Mouse (Mus musculus) adipocyte (in vitro differentiated cells): ENCODE results near the gene Krt71.
"Not testable (repeated sequence)": the region's sequence is repeated elsewhere in the genome, so short reads cannot be mapped to it uniquely, and the experiment has no call there.

ENCODE experiments used
- DNase-seq: peaks from one replicate; pipeline ENCODE4 v3.0.0-alpha.2; 2016; ENCODE audit warnings: low spot score

Gene Krt71

DNA sequence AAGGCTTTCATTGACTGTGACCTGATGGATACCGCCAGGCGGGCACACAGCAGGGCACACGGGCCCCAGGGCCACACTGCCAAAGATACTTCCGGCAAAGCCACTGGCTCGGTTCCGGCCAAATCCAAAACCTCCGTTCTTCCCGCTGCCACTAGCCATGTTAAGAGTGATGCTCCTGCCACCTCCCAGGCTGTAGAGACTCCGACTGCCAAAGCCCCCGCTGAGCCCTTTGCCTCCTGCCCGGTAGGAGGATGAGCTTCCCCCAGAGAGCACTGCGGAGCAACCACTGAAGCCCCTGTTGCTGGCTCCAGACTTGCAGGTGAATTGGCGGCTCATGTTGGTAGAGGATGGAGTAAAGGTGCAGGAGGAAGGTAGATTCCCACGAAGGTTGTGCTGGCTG is at the start of gene Krt71:
Gene Krt71, minus strand, starts transcription at position 399 of the 400 bp plus-strand sequence.
- no peak for DNase-seq

DNA sequence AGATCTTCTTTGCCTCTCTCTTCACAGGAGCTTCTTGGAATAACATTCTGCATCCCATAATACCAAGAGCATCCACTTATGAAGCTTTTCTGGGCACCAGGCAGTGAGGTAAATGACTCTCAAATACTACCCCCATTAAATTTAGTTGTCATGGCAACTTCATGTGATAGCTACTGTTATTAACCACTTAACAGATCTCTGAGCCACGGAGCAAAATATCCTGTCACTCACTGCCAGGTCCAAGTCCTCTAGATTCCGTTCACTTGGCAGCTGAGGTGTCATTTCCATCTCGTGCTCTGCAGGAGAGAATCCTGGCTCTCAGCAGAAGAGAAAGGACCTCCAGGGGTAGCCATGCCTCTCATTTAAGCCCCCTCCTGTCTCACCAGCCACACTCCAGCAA is 48.0 kb upstream of the Krt71 start:
- DNase-seq: no peak

- DNase-seq: no peak
Measured at GRCm38 (mm10) chr15:101786360-101786759, 43.5 kb upstream of the Krt71 start, which contains the start of gene Krt72. Gene Krt72, minus strand, starts transcription at chr15:101786460.

DNA sequence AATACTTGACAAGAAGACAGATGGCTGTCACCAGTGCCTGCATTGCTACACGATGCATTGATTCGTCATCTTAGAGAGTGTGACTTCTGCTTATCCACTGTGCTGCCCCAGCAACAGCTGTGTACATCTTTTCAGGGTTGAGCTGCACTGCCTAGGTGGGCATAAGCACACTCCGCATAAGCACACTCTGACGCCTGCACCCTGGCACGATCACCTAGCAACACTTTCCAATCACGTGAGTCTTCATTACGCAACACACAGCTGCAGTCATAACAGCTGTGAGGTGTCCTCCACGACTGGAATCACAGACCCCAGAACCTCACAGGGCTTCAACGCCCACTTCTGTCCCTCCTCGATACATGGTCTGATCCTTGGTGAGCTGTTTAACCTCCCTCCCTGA is 30.5 kb upstream of the Krt71 start:
- DNase-seq: no peak

GRCm38 (mm10) chr15:101772711-101773081 is 29.8 kb upstream of the Krt71 start:
- peak; percentile 87 for DNase-seq

DNA sequence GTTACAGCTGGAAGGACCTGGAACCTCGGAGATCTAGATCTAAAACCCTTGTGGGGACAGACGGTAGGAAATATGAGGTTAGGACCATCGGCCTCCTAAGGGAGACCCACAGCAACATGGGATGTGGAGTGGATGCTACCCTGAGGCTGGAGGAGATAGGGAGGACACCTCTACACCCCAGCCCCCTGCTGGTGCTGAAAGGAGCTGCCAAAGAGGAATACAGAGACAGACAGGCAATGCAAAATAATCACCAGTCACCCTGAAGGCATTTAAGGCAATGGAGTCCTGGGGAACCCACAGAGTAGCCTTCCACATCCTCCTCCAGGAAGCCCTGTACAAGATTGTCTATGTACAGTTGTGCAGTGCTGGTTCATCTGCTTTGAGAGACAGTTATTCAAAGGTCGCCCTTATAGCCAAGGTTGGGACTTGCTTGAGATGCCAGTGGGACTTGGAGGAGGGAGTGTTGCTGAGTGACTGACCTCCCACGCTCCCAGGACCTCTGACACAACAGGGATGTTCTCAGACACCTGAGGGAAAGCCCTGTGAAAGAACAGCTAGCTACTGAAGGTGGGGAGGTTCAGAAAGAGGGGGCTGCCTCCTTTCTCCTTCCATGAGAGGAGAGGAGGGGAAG is 29.3 kb upstream of the Krt71 start:
- no peak for DNase-seq

- DNase-seq: no peak
Measured at GRCm38 (mm10) chr15:101770226-101770625, 27.3 kb upstream of the Krt71 start.

DNA sequence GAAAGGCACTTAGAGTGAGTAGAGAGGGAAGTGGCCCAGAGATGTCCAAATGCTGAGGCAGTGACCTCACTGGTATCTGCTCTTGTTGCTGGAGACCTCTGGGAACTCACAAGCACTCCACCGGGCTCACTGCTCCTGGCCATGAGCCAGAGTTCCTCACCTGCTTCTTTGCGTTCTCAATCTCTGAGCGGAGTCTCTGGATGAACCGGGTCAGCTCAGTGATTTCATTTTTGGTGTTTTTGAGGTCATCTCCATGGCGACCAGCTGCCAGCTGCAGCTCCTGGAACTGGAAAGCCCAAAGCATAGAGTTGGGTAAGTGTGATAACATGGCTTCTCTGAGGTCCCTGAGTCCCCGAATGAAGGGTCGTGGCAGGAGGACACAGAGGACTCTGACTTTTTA is 5.1 kb downstream of the Krt71 start:
- no peak for DNase-seq

- no peak for DNase-seq
Measured at GRCm38 (mm10) chr15:101730653-101731052, 12.3 kb downstream of the Krt71 start.

- no peak for DNase-seq
Measured at GRCm38 (mm10) chr15:101724686-101725085, 18.2 kb downstream of the Krt71 start.

GRCm38 (mm10) chr15:101715831-101716230 is 27.1 kb downstream of the Krt71 start:
- no peak for DNase-seq

DNA sequence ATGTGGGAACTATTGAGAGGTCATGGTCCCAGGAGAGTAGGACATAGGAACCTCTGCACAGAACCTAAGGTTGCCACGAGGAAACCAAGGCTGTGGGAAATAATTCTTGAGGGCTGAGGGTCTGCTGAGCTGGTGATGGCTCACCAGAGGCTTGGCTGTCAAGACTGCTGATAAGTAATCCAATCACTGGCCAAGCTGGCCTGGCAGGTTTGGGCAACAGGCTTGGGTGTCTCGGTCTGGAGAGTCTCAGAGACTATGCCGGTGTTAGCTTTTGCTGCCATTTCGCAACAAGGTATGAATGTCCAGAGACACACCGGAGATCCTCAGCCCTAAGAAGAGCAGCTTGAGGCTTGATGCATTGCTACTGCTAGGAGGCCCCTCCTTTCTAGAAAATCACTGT is 28.6 kb downstream of the Krt71 start:
- no peak for DNase-seq

GRCm38 (mm10) chr15:101713731-101714130 is 29.2 kb downstream of the Krt71 start:
- no peak for DNase-seq

DNA sequence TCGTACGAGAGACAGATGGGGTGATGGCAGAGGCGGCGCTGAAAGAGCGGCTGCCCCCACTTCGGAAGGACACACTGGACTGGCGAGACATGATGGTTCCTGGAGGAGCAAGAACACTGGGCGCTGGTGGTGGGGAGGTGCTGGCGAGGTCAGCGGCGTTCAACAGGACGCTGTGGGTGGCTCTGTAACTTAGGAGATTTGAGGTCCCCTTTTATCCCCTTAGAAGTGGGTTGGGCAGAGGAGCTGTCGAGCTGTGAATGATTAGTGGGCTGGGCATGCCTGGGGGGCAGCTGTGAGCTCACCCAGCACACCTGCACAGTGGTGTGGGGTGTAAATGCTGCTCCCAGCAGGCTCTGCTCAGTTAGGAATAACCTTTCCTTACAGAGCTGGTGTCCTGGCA is 30.2 kb downstream of the Krt71 start, which contains the start of gene Krt5:
Gene Krt5, minus strand, starts transcription at position 179 of the 400 bp plus-strand sequence.
- no peak for DNase-seq

DNA sequence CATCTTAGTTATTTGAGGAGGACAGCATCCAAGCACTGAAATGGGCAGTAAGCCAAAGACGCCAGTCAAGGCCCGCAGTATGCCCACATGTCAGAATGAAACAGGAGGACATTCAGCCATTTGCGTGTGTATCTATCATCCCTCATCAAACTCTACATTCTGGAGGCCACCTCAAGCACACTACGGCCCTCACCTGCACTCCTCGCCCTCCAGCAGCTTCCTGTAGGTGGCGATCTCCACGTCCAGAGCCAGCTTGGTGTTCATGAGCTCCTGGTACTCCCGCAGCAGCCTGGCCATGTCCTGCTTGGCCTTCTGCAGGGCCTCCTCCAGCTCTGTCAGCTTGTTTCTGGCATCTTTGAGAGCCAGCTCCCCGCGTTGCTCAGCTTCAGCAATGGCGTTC is 34.2 kb downstream of the Krt71 start:
- no peak for DNase-seq

- DNase-seq: no peak
Measured at GRCm38 (mm10) chr15:101707454-101707853, 35.5 kb downstream of the Krt71 start.

- no peak for DNase-seq
Measured at GRCm38 (mm10) chr15:101704066-101704465, 38.8 kb downstream of the Krt71 start.

GRCm38 (mm10) chr15:101702380-101702779 is 40.5 kb downstream of the Krt71 start:
- no peak for DNase-seq

DNA sequence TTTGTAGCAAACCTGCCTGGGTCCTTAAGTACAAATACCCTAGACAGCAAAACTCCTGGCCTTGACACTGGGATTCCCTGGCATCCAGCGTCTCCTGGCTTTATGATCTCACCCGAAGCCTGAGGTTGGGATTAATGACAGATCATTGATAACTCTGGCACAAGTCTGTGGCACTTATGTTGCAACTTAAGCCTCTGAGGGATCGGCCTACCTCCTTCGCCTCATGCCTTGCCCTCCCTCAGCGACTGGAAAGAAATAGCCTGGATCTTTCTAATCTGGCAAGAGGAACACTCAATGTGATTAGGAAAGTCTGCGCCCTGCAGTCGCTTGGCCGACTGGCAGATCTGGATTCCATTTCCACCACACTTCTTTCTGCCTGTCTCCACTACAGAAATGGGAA is 43.0 kb downstream of the Krt71 start:
- no peak for DNase-seq

DNA sequence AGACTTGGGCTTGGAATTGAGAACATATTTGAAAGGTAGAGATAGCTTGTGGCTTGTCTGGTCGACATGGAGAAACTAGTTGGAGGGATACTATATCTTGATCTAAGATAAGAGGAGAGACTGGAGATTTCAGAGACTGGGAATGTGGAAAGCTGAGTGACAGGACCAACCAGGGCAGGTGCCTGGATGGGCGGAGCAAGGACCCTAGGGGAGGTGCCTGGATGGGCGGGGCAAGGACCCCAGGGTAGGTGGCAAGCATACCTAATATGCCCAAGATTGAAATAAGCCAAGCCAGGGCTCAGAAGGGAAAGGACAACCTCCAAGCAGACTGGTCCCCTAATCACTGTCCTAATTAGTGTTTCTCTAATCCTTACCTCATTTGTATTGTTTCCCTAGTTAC is 43.7 kb downstream of the Krt71 start:
- no peak for DNase-seq

DNA sequence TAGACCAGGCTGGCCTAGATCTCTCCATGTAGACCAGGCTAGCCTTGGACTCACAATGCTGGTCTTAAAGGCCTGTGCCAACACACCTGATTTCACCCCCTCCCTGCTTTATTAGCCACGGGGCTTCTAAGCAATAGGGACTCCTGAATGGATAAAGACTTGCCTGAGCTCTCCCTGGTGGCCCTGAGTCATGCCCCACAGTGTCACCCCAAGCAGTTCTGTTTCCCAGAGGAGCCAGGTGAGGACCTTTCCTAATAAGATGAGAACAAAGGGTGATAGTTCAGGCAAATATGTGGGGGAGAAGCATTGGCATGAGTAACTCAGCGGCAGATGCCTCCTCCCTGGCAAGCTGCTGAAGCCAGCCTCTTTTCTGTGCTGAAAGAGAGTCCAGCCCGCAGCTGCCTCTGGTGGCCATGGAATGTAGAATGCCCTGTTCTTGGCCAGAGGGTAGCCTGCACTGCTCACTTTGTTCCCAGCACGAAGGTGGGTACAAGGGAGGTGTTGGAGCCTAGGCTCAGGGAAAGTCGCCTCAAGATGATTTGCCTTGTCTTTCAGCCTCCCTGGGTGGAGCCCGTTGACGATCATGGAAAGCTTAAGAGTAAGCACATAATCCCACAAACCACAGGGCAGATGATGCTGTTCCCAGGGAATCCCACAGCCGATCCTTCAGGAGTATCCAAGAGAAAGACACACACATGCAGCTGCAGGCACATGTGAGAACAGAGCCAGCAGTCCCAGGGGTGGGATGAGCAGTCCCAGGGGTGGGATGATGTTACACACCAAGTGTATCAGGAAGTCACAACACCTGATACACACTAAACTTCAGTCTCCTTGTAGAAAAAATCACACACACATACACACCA is 45.4 kb downstream of the Krt71 start:
- no peak for DNase-seq

DNA sequence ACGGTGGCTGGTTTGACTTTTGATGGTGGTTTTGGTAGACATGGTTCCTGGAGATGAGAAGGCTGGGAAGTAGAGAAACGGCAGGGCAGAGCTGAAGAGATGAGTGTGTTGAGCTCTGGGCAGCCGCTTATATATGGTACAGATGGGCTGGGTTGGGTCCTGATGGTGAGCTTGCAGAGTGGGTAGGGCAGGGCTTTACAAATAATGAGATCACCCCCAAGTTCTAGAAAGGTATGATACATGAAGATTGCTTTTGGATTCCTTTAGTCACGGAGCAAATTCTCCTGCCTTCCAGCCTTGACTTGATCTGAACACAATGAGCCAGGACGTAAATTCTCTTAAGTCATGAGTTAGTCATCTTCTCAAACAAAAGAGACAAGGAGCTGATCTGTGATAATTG is 48.7 kb downstream of the Krt71 start, which contains the start of gene Krt6a:
Gene Krt6a, minus strand, starts transcription at position 101 of the 400 bp plus-strand sequence.
- no peak for DNase-seq

DNA sequence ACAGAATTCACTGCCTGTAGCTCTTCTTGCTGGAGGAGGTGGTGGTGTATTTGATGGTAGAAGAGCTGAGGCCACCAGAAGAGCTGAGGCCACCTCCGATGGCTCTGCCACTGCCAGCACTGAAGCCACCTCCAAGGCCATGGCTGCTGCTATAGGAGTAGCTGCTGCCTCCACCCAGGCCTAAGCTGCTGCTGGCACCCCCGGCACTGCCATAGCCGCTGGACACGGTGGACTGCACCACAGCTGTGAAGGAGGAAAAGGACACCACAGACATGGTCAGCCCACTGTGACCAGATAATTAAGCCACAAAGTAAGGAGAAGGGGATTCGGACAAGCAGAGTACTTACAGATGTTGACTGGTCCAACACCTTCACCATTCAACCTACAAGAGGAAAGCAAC is 52.4 kb downstream of the Krt71 start:
- DNase-seq: not testable (repeated sequence)
